Mouse (Mus musculus): ENCODE data around the gene Far2. TPM values are rescaled to one million over a fixed set of nuclear protein-coding genes. Genes with fewer than 3 reads are reported as not detected.

Gene Far2
- polyA plus RNA-seq, 1 experiment from 2014 or later: 1.1 TPM

- no peaks in the 10 kb centered on the region for H3K27me3 ChIP-seq (replicated peaks; ENCODE audit: insufficient read depth, low read length)
- no peaks in the 10 kb centered on the region for H3K36me3 ChIP-seq (ENCODE audit: insufficient read depth, low read length)
- H3K4me2 ChIP-seq (replicated peaks; ENCODE audit: low read depth, low read length): no peak overlapping the region
- 61% methylated on average over 1 of the region's 1 CpGs for whole genome bisulfite sequencing
- H3K9ac ChIP-seq (replicated peaks; ENCODE audit: low read depth): no peak overlapping the region
- H3K27ac ChIP-seq (ENCODE audit: low read length): no peak overlapping the region
- ATAC-seq (no peak), DNase-seq (ENCODE audit: low spot score) (no peak)
- no peaks in the 10 kb centered on the region for H3K9me3 ChIP-seq (ENCODE audit: low read length)
- peaks cover 7% of the 10 kb centered on the region for H3K4me1 ChIP-seq (ENCODE audit: insufficient read depth, low read depth, low read length)
- TF ChIP-seq CTCF (IDR thresholded peaks at IDR 0.05) (no peak), EP300 (IDR thresholded peaks at IDR 0.05) (no peak)
- no peak overlapping the region for H3K4me3 ChIP-seq (ENCODE audit: low read depth, low read length)
These were observed 160.5 kb downstream of the Far2 start for GRCm38 (mm10) chr6:148207522-148207921.

GRCm38 (mm10) chr6:148211391-148211876, 164.4 kb downstream of the Far2 start:
- peak overlapping the region; percentile 96 for H3K9ac ChIP-seq (replicated peaks; ENCODE audit: low read depth)
- no peaks in the 10 kb centered on the region for H3K27me3 ChIP-seq (replicated peaks; ENCODE audit: insufficient read depth, low read length)
- peak overlapping the region; percentile 76 for H3K27ac ChIP-seq (ENCODE audit: low read length)
- peaks cover 8% of the 10 kb centered on the region for H3K4me1 ChIP-seq (ENCODE audit: insufficient read depth, low read depth, low read length)
- TF ChIP-seq EP300 (IDR thresholded peaks at IDR 0.05) (no peak), CTCF (IDR thresholded peaks at IDR 0.05) (no peak)
- ATAC-seq: peak; percentile 40
- H3K4me3 ChIP-seq (ENCODE audit: low read depth, low read length): peak overlapping the region; percentile 100
- peak; percentile 40 for DNase-seq (ENCODE audit: low spot score)
- H3K36me3 ChIP-seq (ENCODE audit: insufficient read depth, low read length): 0 out of 2 replicates have a peak, but pooled peaks cover 3% of the 10 kb centered on the region
- H3K4me2 ChIP-seq (replicated peaks; ENCODE audit: low read depth, low read length): peak overlapping the region; percentile 82
- no peaks in the 10 kb centered on the region for H3K9me3 ChIP-seq (ENCODE audit: low read length)
- 1% methylated on average over 41 of the region's 51 CpGs for WGBS

GRCm38 (mm10) chr6:148211897-148212680, 165.0 kb downstream of the Far2 start, which contains the start of gene Ergic2:
Gene Ergic2 (minus strand): TSS chr6:148212374.
- peak; percentile 99 for ATAC-seq
- H3K27me3 ChIP-seq (replicated peaks; ENCODE audit: insufficient read depth, low read length): no peaks in the 10 kb centered on the region
- peak within 1 kb of the TSS; percentile 100 for H3K4me3 ChIP-seq (ENCODE audit: low read depth, low read length)
- H3K36me3 ChIP-seq (ENCODE audit: insufficient read depth, low read length): 0 out of 2 replicates have a peak, but pooled peaks cover 3% of the 10 kb centered on the region
- no peaks in the 10 kb centered on the region for H3K9me3 ChIP-seq (ENCODE audit: low read length)
- H3K4me2 ChIP-seq (replicated peaks; ENCODE audit: low read depth, low read length): peak within 1 kb of the TSS; percentile 82
- peak within 1 kb of the TSS; percentile 96 for H3K9ac ChIP-seq (replicated peaks; ENCODE audit: low read depth)
- H3K4me1 ChIP-seq (ENCODE audit: insufficient read depth, low read depth, low read length): peaks cover 8% of the 10 kb centered on the region
- peak; percentile 100 for DNase-seq (ENCODE audit: low spot score)
- peak; percentile 85 for TF ChIP-seq EP300 (IDR thresholded peaks at IDR 0.05)
- TF ChIP-seq CTCF (IDR thresholded peaks at IDR 0.05): no peak
- WGBS: under 1% methylated on average over 61 of the region's 61 CpGs
- H3K27ac ChIP-seq (ENCODE audit: low read length): peak within 1 kb of the TSS; percentile 94

GRCm38 (mm10) chr6:148214765-148215164, 167.7 kb downstream of the Far2 start:
- no peak overlapping the region for H3K9ac ChIP-seq (replicated peaks; ENCODE audit: low read depth)
- 3% methylated on average over 5 of the region's 5 CpGs for WGBS
- H3K36me3 ChIP-seq (ENCODE audit: insufficient read depth, low read length): 0 out of 2 replicates have a peak, but pooled peaks cover 3% of the 10 kb centered on the region
- no peak overlapping the region for H3K4me2 ChIP-seq (replicated peaks; ENCODE audit: low read depth, low read length)
- no peak for ATAC-seq
- no peaks in the 10 kb centered on the region for H3K27me3 ChIP-seq (replicated peaks; ENCODE audit: insufficient read depth, low read length)
- peaks cover 6% of the 10 kb centered on the region; the same call in 1 of the 2 replicates for H3K4me1 ChIP-seq (ENCODE audit: insufficient read depth, low read depth, low read length)
- DNase-seq (ENCODE audit: low spot score): peak; percentile 77
- no peak overlapping the region for H3K4me3 ChIP-seq (ENCODE audit: low read depth, low read length)
- TF ChIP-seq CTCF (IDR thresholded peaks at IDR 0.05) (peak; percentile 79), EP300 (IDR thresholded peaks at IDR 0.05) (no peak)
- no peak overlapping the region for H3K27ac ChIP-seq (ENCODE audit: low read length)
- H3K9me3 ChIP-seq (ENCODE audit: low read length): no peaks in the 10 kb centered on the region

GRCm38 (mm10) chr6:148216752-148217151, 169.7 kb downstream of the Far2 start:
- Histone ChIP-seq H3K4me2 (replicated peaks; ENCODE audit: low read depth, low read length) (no peak overlapping the region), H3K27ac (ENCODE audit: low read length) (no peak overlapping the region), H3K4me3 (ENCODE audit: low read depth, low read length) (no peak overlapping the region), H3K9me3 (ENCODE audit: low read length) (no peaks in the 10 kb centered on the region), H3K9ac (replicated peaks; ENCODE audit: low read depth) (no peak overlapping the region), H3K4me1 (ENCODE audit: insufficient read depth, low read depth, low read length) (peaks cover 3% of the 10 kb centered on the region; the same call in 1 of the 2 replicates), H3K27me3 (replicated peaks; ENCODE audit: insufficient read depth, low read length) (no peaks in the 10 kb centered on the region), H3K36me3 (ENCODE audit: insufficient read depth, low read length) (0 out of 2 replicates have a peak, but pooled peaks cover 3% of the 10 kb centered on the region)
- WGBS: 75% methylated on average over 4 of the region's 4 CpGs
- no peak for DNase-seq (ENCODE audit: low spot score)
- no peak for ATAC-seq
- no peak for TF ChIP-seq CTCF (IDR thresholded peaks at IDR 0.05)
- TF ChIP-seq EP300 (IDR thresholded peaks at IDR 0.05): no peak

- no peak overlapping the region for H3K9ac ChIP-seq (replicated peaks; ENCODE audit: low read depth)
- H3K27me3 ChIP-seq (replicated peaks; ENCODE audit: insufficient read depth, low read length): no peaks in the 10 kb centered on the region
- no peak for DNase-seq (ENCODE audit: low spot score)
- no peak overlapping the region for H3K27ac ChIP-seq (ENCODE audit: low read length)
- H3K4me2 ChIP-seq (replicated peaks; ENCODE audit: low read depth, low read length): no peak overlapping the region
- 0 out of 2 replicates have a peak, but pooled peaks cover 3% of the 10 kb centered on the region for H3K36me3 ChIP-seq (ENCODE audit: insufficient read depth, low read length)
- H3K4me1 ChIP-seq (ENCODE audit: insufficient read depth, low read depth, low read length): no peaks in the 10 kb centered on the region
- WGBS: 78% methylated on average over 2 of the region's 2 CpGs
- H3K9me3 ChIP-seq (ENCODE audit: low read length): no peaks in the 10 kb centered on the region
- TF ChIP-seq CTCF (IDR thresholded peaks at IDR 0.05): no peak
- TF ChIP-seq EP300 (IDR thresholded peaks at IDR 0.05): no peak
- no peak for ATAC-seq
- H3K4me3 ChIP-seq (ENCODE audit: low read depth, low read length): no peak overlapping the region
These were observed 171.4 kb downstream of the Far2 start for GRCm38 (mm10) chr6:148218235-148219076.

Measured in lung, postnatal 0 days (tissue).